Mouse (Mus musculus) hindbrain, embryonic 15.5 days (tissue): ENCODE measurements around the gene Gzmd. TPM values are rescaled to one million over a fixed set of nuclear protein-coding genes. Genes with fewer than 3 reads are reported as not detected.
"Not testable (repeated sequence)": the region's sequence is repeated elsewhere in the genome, so short reads cannot be mapped to it uniquely, and the experiment has no call there.

Experiments
- ATAC-seq: fragments of 200-750 bp; cut with Nextera tagmentation; 2 replicates; pipeline ENCODE4 v1.8.0; 2017; ENCODE audit warnings: low read depth, moderate number of reproducible peaks, moderate TSS enrichment; ENCODE audit not compliant: low FRiP score
- H3K27ac ChIP-seq: fragments of 300-500 bp; sonication (generic); replicated peaks from 2 replicates; pipeline ENCODE4 v1.5.1; 2015; ENCODE audit warnings: mild to moderate bottlenecking, inconsistent platforms
- H3K27me3 ChIP-seq: fragments of 300-500 bp; sonication (generic); 2 replicates; pipeline ENCODE4 v1.6.1; 2015; ENCODE audit warnings: control low read depth, inconsistent platforms
- H3K36me3 ChIP-seq: fragments of 300-500 bp; sonication (generic); 2 replicates; pipeline ENCODE4 v1.6.1; 2015; ENCODE audit warnings: control low read depth, inconsistent platforms
- H3K4me1 ChIP-seq: fragments of 300-500 bp; sonication (generic); replicated peaks from 2 replicates; pipeline ENCODE4 v1.6.1; 2015; ENCODE audit warnings: control low read depth, inconsistent platforms
- H3K4me2 ChIP-seq: fragments of 300-500 bp; sonication (generic); 2 replicates; pipeline ENCODE4 v1.6.1; 2015; ENCODE audit warnings: moderate library complexity, mild to moderate bottlenecking, inconsistent platforms
- H3K4me3 ChIP-seq: fragments of 300-500 bp; sonication (generic); 2 replicates; pipeline ENCODE4 v1.5.1; 2015; ENCODE audit warnings: mild to moderate bottlenecking, inconsistent platforms
- H3K9ac ChIP-seq: fragments of 300-500 bp; sonication (generic); 2 replicates; pipeline ENCODE4 v1.6.1; 2015; ENCODE audit warnings: inconsistent platforms
- H3K9me3 ChIP-seq: fragments of 300-500 bp; sonication (generic); 2 replicates; pipeline ENCODE4 v1.6.1; 2016; ENCODE audit warnings: control low read depth, inconsistent platforms
- WGBS: fragments of 180-500 bp; shearing (Covaris S2); methylation state at CpG from one replicate; pipeline ENCODE4 v1.1.7; 2015; 5-methylcytosine and 5-hydroxymethylcytosine counted together
- polyA plus RNA-seq: library from polyadenylated mRNA; unstranded; fragments of >200 nt; fragmentation: Nextera tagmentation; extraction: Ambion mirVana; gene quantifications from 2 replicates; pipeline ENCODE4 v1.2.1, GENCODE M21; 2015

Gene Gzmd
- polyA plus RNA-seq, 1 experiment from 2014 or later: not detected

DNA sequence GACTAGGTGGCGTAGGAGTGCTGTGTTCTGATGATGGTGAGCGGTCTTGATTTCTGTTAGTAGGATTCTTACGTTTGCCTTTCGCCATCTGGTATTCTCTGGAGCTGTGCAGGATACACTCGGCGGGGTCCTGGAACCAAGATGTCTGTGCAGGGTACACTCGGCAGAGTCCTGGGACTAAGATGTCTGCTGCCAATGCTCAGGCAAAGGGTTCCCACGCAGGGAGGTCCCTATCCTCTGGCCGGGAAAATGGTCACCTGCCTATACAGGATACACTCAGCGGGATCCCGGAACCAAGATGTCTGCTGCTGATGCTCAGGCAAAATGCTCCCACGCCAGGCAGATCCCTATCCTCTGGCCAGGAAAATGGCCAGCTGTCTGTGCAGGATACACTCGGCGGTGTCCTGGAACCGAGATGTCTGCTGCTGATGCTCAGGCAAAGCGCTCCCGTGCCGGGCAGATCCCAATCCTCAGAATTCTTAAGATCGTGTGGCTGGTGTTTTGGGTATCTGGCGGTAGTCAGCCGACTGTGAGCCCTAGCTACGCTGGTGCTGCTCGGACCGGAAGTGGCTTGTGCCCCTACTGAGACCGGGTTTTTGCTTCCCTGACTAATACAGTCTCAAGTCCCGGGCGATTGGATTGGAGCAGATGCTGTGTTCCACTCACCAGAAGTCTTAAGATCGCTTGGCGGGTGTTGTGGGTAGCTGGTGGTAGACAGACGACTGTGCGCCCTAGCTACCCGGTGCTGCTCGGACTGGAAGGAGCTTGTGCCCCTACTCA, 16.7 kb downstream of the Gzmd start:
- not testable (repeated sequence) for H3K4me3 ChIP-seq, H3K27me3 ChIP-seq
- WGBS: 96% methylated on average over 33 of the region's 33 CpGs

DNA sequence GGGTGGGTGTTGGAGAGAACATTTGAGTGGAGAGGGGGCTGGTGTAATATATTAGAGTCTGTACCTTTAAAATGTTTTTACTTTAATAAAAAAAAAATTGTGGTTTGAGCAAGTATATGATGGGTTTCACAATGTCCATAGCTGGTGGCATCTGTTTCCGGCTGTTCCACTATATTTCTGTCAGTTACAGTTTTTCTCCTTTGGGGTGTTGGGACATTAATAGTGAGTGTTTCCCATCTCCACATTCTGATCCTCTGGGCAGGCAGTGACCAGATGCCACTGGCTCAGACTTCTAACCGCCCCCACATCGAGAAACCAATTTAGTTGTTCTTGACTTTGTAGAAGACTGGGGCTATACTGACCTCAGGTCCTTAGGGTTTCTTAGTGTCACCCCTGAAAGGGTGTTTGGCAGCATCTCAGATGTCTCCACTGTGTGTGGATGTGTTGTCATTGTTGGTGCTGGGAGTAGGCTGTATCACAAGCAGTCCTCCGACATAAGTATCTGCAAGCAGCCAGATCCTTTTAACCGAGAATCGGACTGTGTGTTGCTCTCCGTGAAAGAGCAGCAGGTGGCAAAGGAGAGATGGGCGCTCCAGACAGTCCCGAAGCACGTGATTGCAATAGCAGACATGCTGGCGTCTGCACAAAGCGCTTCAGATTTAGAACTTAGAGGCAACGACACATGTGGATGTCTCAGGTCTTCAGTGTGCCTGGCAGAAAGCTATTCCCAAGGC, 26.8 kb downstream of the Gzmd start:
- Histone ChIP-seq H3K9me3 (no peaks in the 10 kb centered on the region), H3K4me1 (no peaks in the 10 kb centered on the region), H3K27me3 (no peaks in the 10 kb centered on the region), H3K4me3 (no peak overlapping the region), H3K27ac (no peak overlapping the region), H3K36me3 (no peaks in the 10 kb centered on the region), H3K4me2 (no peak overlapping the region), H3K9ac (no peak overlapping the region)
- no peak for ATAC-seq
- 82% methylated on average over 13 of the region's 13 CpGs for WGBS

More for the DNA sequence above, 16.7 kb downstream of the Gzmd start:
- not testable (repeated sequence) for H3K4me1 ChIP-seq, H3K36me3 ChIP-seq, H3K9ac ChIP-seq, H3K9me3 ChIP-seq, ATAC-seq, H3K27ac ChIP-seq, H3K4me2 ChIP-seq

DNA sequence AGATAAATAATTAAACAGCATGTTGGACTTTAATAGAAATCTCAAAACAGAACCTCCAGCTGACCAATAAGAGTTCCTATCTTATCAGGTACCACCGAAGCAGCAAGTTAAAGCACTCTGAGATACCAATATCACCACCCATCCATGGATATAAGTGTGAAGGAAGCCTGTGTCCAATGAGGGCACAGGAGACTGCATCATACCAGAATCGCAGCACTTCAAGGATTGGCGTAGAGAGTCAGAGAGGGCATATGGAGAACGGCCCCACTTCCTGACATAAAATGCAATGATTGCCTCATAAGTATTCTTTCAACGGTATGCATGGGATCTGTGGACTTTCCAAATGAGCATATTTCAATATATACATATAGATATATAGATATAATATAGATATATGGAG, 27.4 kb downstream of the Gzmd start:
- Histone ChIP-seq H3K9ac (no peak overlapping the region), H3K27ac (no peak overlapping the region), H3K4me3 (no peak overlapping the region), H3K27me3 (no peaks in the 10 kb centered on the region), H3K4me2 (no peak overlapping the region), H3K4me1 (no peaks in the 10 kb centered on the region), H3K36me3 (no peaks in the 10 kb centered on the region), H3K9me3 (no peaks in the 10 kb centered on the region)
- no peak for ATAC-seq
- 94% methylated on average over 5 of the region's 5 CpGs for WGBS

DNA sequence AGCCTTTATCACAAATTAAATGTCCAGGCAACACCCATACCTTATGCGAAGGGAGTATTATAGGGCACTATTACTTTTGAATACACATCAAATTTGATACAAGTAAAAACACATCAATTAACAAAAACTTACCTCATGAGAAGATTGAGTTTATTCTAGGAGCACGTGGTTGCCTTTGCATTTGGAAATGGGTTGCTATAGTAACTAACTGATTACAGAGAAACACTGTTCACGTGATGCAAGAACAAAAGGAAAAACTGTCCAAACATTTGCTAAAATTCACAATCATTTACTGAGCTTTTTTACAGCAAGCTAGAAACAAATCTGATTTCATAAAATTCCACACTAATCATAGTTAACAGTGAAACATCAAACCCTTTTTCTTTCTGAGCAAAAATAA, 29.0 kb downstream of the Gzmd start:
- Histone ChIP-seq H3K4me3 (no peak overlapping the region), H3K9me3 (no peaks in the 10 kb centered on the region), H3K27me3 (no peaks in the 10 kb centered on the region), H3K36me3 (no peaks in the 10 kb centered on the region), H3K9ac (no peak overlapping the region), H3K4me2 (no peak overlapping the region), H3K4me1 (no peaks in the 10 kb centered on the region), H3K27ac (no peak overlapping the region)
- ATAC-seq: no peak
- WGBS: 66% methylated on average over 3 of the region's 3 CpGs

DNA sequence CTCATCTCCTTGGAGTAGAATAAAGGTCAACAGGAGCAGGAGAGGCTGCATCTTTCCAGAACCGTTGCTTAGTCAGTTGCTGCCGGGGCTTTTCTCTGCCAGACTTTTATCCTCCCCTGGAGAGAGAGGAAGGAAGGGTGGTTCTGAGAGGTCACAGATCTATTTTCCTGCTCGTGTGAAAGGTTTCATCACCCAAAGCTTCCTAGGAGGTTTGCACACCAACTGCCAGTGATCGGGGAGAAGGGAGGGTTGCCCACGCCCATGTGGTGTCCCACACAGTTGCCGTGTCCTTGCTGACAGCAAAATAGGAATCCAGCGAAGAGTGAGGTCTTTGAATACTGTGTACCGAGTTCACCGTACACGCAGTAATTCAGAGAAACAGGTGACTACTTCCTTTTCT, 30.0 kb downstream of the Gzmd start, which contains the start of gene Ctsg:
Gene Ctsg (minus strand): TSS at position 189 of the 400 bp plus-strand sequence.
- Histone ChIP-seq H3K9ac (no peak within 1 kb of the TSS), H3K9me3 (no peaks in the 10 kb centered on the region), H3K27me3 (no peaks in the 10 kb centered on the region), H3K36me3 (no peaks in the 10 kb centered on the region), H3K4me2 (no peak within 1 kb of the TSS), H3K4me1 (no peaks in the 10 kb centered on the region), H3K27ac (no peak within 1 kb of the TSS), H3K4me3 (no peak within 1 kb of the TSS)
- 81% methylated on average over 10 of the region's 10 CpGs for WGBS
- no peak for ATAC-seq

DNA sequence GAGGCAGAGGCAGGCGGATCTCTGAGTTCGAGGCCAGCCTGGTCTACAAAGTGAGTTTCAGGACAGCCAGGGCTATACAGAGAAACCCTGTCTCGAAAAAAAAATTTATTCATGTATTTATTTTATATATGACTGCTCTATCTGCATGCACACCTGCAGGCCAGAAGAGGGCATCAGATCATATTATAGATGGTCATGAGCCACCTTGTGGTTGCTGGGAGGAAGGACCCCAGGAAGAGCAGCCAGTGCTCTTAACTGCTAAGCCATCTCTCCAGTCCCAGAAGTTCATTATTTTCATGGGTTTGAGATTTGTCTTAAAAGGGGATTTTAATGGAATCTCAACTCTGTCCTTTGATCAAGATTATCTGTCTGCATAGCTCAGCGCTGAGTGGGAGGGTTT, 33.5 kb downstream of the Gzmd start:
- H3K27ac ChIP-seq: no peak overlapping the region
- ATAC-seq: no peak
- H3K4me2 ChIP-seq: no peak overlapping the region

DNA sequence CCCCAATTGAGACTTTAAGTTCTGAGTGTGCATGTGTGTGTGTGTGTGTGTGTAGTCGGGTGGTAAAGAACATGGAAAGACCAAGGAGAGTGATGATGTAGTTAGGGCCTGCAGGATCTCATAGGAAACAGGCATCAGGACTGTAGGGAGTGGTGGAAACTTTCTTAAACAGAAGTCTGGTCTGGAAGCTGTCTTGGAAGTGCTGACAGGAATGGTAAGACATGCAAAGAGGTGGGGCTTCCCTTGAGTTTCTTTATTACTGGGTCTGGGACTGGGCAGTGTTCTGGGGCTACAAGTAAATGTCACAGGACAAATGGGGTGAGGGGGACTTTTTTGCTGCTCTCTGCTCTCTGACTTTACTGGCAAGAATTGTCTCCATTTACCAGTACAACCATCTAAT, 34.8 kb downstream of the Gzmd start:
- H3K4me2 ChIP-seq: no peak overlapping the region
- no peak overlapping the region for H3K9ac ChIP-seq
- no peaks in the 10 kb centered on the region for H3K4me1 ChIP-seq
- no peaks in the 10 kb centered on the region for H3K9me3 ChIP-seq
- H3K27ac ChIP-seq: no peak overlapping the region
- H3K27me3 ChIP-seq: no peaks in the 10 kb centered on the region
- H3K36me3 ChIP-seq: no peaks in the 10 kb centered on the region
- no peak for ATAC-seq
- 86% methylated on average over 1 of the region's 1 CpGs for WGBS
- H3K4me3 ChIP-seq: no peak overlapping the region

More for the DNA sequence above, 33.5 kb downstream of the Gzmd start:
- H3K27me3 ChIP-seq: no peaks in the 10 kb centered on the region
- WGBS: 84% methylated on average over 4 of the region's 4 CpGs
- no peaks in the 10 kb centered on the region for H3K36me3 ChIP-seq
- H3K4me3 ChIP-seq: no peak overlapping the region
- H3K4me1 ChIP-seq: no peaks in the 10 kb centered on the region
- H3K9me3 ChIP-seq: no peaks in the 10 kb centered on the region
- H3K9ac ChIP-seq: no peak overlapping the region

DNA sequence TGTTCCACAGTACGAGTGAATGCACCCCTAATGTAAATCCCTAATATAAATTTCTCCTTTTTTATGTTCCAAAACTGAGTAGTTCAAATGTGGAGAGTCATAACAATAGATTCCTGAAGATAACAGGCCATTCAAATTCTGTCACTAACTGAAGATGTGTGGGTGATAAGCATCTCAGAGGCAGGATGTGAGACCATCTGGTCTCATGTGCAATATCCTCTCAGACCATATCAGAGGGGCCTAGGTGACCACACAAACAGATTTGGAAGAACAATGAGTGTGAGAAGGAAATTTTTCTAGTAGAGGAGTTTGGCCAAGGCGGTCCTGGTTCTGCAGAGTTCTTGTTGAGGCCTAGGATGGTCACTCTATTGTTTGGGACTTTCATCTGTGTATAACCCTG, 39.1 kb downstream of the Gzmd start:
- Histone ChIP-seq H3K36me3 (no peaks in the 10 kb centered on the region), H3K27me3 (no peaks in the 10 kb centered on the region), H3K9me3 (no peaks in the 10 kb centered on the region), H3K4me3 (no peak overlapping the region), H3K4me2 (no peak overlapping the region), H3K27ac (no peak overlapping the region), H3K9ac (no peak overlapping the region), H3K4me1 (no peaks in the 10 kb centered on the region)
- WGBS: 81% methylated on average over 2 of the region's 2 CpGs
- no peak for ATAC-seq

DNA sequence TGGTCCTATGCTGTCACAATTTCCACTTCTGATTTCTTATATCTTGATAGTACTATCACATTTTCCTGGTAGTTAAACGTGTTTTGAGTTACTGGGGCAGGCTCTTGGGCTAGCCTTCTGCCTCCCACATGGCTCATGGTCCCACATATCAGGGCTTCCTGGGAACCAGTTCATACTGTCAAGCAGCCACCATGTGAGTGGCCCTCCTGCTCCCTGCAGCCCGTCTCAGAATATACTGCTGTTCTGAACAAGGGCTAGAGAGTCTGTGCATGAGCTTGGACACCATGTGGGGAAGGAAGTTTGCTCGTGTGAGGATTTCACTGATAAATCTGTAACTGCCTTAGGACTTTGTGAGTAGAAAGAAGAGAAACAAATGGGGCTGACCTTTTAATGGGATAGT, 45.7 kb downstream of the Gzmd start:
- no peak overlapping the region for H3K4me3 ChIP-seq
- H3K27me3 ChIP-seq: no peaks in the 10 kb centered on the region
- no peaks in the 10 kb centered on the region for H3K36me3 ChIP-seq
- H3K27ac ChIP-seq: no peak overlapping the region
- H3K9ac ChIP-seq: no peak overlapping the region
- no peaks in the 10 kb centered on the region for H3K4me1 ChIP-seq
- no peak for ATAC-seq
- H3K9me3 ChIP-seq: no peaks in the 10 kb centered on the region
- 80% methylated on average over 3 of the region's 3 CpGs for WGBS
- no peak overlapping the region for H3K4me2 ChIP-seq

DNA sequence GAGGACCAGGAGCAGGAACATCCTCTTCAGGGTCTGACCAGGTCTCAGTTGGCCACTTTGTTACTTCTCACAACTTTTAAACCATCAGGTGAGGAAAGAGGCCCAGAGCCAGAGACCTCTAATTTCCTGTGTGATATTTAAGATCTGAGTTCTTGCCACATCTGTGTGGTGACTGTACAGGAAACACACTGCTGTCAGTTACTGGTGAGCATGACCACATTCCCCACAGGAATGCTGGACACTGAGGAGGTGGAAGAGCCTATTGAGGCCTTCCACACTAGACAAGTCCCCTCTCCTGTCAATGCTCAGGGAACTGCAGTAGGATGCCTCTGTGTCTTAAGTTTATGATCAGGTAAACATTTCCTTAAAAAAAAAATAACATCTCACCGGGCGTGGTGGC, 47.2 kb downstream of the Gzmd start, which contains the start of gene Mcpt8:
Gene Mcpt8 (minus strand): TSS at position 107 of the 400 bp plus-strand sequence.
- 94% methylated on average over 2 of the region's 2 CpGs for WGBS
- Histone ChIP-seq H3K9ac (no peak within 1 kb of the TSS), H3K27ac (no peak within 1 kb of the TSS), H3K27me3 (no peaks in the 10 kb centered on the region), H3K4me1 (no peaks in the 10 kb centered on the region), H3K4me2 (no peak within 1 kb of the TSS), H3K4me3 (no peak within 1 kb of the TSS), H3K9me3 (no peaks in the 10 kb centered on the region), H3K36me3 (no peaks in the 10 kb centered on the region)
- no peak for ATAC-seq

DNA sequence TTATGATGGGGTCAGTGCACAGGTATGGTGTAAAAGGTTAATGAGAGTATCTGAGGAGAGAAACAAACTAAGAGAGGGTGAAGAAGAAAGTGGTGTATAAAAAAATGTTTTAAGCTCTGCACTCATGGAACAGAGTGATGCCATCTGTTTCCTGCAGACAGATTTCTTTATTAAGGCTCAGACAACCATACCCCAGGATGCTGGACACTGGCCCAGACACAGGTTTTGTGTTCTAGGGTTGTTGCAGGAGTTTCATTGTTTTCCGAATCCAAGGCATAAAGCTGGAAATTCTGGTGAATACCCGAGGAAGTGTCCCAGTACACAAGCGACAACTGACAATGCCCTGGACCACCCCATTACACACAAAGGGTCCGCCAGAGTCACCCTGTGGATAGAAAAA, 50.4 kb downstream of the Gzmd start:
- Histone ChIP-seq H3K4me3 (no peak overlapping the region), H3K4me2 (no peak overlapping the region), H3K36me3 (no peaks in the 10 kb centered on the region), H3K9ac (no peak overlapping the region), H3K4me1 (no peaks in the 10 kb centered on the region), H3K27ac (no peak overlapping the region), H3K9me3 (no peaks in the 10 kb centered on the region), H3K27me3 (no peaks in the 10 kb centered on the region)
- ATAC-seq: no peak
- 57% methylated on average over 4 of the region's 4 CpGs for WGBS
